Mouse (Mus musculus): ENCODE results near the gene Hist2h2ac. TPM values are rescaled to one million over a fixed set of nuclear protein-coding genes. Genes with fewer than 3 reads are reported as not detected.
"Not testable (repeated sequence)": the region's sequence is repeated elsewhere in the genome, so short reads cannot be mapped to it uniquely, and the experiment has no call there.

The Hist2h2ac gene
- polyA plus RNA-seq, 1 experiment from 2014 or later, result 13.8 TPM

DNA sequence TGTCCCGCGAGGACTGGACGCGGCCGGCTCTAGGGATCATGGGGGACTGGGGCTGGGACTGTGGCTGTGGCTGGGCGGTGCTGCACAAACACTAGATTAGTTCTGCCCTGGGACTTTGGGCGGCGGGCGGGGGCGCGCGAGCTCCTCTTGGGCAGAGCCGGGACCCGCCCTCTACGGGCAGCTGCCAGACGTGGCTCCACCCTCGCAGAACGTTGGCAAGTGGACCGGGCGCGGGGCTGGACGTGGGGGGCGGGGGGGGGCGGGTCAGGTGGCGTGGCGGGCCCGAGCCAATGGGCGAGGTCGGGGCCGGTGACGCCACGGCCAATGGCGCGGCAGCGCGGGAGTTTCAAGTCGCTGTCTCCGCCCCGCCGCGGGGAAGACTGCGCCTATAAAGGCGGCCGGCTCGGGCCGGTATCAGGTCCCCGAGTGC, 25.8 kb upstream of the Hist2h2ac start, which contains the start of gene Hist2h3c1:
TSS of gene Hist2h3c1 (plus strand) at position 259 of the 430 bp plus-strand sequence.
- H3K4me3 ChIP-seq (replicated peaks), result peak within 1 kb of the TSS; percentile 45
- H3K9me3 ChIP-seq; H3K27me3 ChIP-seq; H3K36me3 ChIP-seq (replicated peaks): not testable (repeated sequence)
- H3K4me2 ChIP-seq, result peak within 1 kb of the TSS; percentile 60
- H3K27ac ChIP-seq, result peak within 1 kb of the TSS; percentile 88
- 0% methylated on average over 16 of the region's 47 CpGs for WGBS
- peak; percentile 91 for ATAC-seq (ENCODE audit: low FRiP score)
- H3K9ac ChIP-seq, result peak within 1 kb of the TSS; percentile 75
- H3K4me1 ChIP-seq, result peaks cover 28% of the 10 kb centered on the region

DNA sequence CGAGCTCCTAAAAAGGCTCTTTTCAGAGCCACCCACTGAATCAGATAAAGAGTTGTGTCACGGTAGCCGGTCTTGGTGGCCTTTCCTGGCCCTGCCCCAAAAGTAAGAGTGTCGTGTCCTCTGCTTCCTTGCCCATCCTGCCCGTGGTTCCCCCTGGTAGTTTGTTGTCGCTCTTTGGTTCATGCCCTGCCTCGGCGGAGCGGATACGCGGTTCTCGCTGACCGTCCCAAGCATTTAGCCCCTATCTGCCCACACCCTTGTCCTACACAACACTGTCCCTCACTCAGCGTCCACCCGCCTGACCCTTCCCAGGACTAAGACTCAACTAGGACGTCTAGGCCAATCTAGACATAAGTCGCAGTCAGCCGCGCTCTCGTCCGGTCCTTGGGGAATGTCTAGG, 25.3 kb upstream of the Hist2h2ac start:
- peak overlapping the region; percentile 35 for H3K4me3 ChIP-seq (replicated peaks)
- not testable (repeated sequence) for ATAC-seq (ENCODE audit: low FRiP score); H3K36me3 ChIP-seq (replicated peaks); H3K27me3 ChIP-seq; H3K9me3 ChIP-seq
- WGBS, result 0% methylated on average over 10 of the region's 21 CpGs
- 0 out of 2 replicates have a peak overlapping the region, but pooled peaks have one; percentile 51 for H3K9ac ChIP-seq
- peak overlapping the region; percentile 84 for H3K27ac ChIP-seq
- H3K4me2 ChIP-seq, result peak overlapping the region; percentile 44
- H3K4me1 ChIP-seq, result peaks cover 28% of the 10 kb centered on the region

DNA sequence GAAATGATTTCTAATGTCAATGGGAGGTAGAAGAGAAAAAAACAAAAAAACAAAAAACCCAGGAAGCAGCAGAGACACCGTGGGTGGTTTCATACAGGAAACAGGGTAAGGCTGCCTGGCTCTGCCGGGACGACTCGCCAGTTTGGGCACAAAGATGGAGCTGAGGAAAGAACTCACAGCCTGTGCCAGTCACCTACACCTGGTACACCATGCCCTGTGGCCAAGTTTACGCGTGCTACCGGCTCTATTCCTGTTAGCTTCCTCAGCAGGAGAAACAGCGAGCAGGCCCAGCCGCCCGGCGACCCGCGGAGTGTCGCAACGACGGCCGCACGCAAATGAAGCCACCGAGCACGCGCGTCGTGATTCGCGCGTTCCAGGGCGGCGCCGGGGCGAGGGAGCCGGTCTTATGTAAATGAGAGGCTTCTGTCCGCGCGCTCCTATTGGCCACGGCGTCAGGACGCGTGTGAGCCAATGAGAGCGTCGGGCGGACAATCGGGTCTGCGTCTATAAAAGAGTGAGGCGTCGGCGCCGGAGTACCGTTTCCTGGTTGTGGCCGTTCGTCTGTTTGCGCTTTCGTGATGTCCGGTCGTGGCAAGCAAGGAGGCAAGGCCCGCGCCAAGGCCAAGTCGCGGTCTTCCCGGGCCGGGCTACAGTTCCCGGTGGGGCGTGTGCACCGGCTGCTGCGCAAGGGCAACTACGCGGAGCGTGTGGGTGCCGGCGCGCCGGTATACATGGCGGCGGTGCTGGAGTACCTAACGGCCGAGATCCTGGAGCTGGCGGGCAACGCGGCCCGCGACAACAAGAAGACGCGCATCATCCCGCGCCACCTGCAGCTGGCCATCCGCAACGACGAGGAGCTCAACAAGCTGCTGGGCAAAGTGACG, 24.6 kb upstream of the Hist2h2ac start, which contains the start of gene Hist2h2aa1:
TSS of gene Hist2h2aa1 (plus strand) at position 495 of the 884 bp plus-strand sequence.
- Histone ChIP-seq H3K9ac (peak within 1 kb of the TSS; percentile 78), H3K4me2 (peak within 1 kb of the TSS; percentile 56), H3K27ac (peak within 1 kb of the TSS; percentile 98), H3K4me3 (replicated peaks) (peak within 1 kb of the TSS; percentile 48), H3K4me1 (peaks cover 31% of the 10 kb centered on the region)
- not testable (repeated sequence) for H3K36me3 ChIP-seq (replicated peaks); H3K9me3 ChIP-seq; H3K27me3 ChIP-seq
- peak; percentile 91 for ATAC-seq (ENCODE audit: low FRiP score)
- WGBS, result under 1% methylated on average over 32 of the region's 88 CpGs

DNA sequence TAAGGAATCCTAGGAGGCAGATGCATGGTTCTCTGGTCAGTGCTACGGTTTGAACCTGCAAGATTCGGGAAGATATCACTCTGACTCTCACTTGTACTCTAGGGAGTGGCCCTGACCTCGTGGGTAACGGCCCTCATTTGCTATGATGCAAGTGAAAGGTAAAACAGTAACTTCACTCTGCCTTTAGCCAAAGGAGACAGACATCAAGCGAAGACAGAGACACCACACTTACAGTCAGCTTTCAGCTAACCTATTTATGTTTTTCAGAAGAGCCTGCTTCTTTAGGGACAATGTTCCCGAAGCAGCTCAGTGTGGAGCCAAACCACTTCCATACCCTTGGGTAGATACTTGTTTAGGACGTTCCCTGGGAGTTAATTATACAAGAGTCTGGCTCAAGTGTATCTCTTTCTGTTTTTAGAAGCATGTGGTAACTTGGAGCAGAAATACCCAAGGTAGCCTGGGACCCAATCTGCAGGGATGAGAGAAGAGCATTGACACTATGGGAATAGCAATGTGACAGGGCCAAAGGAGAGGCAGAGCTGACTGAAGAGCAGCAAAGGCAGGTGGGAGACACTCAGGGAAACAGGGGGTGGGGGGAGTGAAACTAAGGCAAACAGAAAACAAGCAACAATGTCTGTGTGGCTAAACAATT, 23.4 kb upstream of the Hist2h2ac start:
- no peak for ATAC-seq (ENCODE audit: low FRiP score)
- 86% methylated on average over 7 of the region's 7 CpGs for WGBS
- Histone ChIP-seq H3K36me3 (replicated peaks) (no peaks in the 10 kb centered on the region), H3K4me2 (peak overlapping the region; percentile 56), H3K4me1 (peaks cover 31% of the 10 kb centered on the region), H3K27ac (peak overlapping the region; percentile 98), H3K27me3 (no peaks in the 10 kb centered on the region), H3K9ac (peak overlapping the region; percentile 78), H3K9me3 (no peaks in the 10 kb centered on the region), H3K4me3 (replicated peaks) (peak overlapping the region; percentile 48; the same call in 1 of the 2 replicates)

DNA sequence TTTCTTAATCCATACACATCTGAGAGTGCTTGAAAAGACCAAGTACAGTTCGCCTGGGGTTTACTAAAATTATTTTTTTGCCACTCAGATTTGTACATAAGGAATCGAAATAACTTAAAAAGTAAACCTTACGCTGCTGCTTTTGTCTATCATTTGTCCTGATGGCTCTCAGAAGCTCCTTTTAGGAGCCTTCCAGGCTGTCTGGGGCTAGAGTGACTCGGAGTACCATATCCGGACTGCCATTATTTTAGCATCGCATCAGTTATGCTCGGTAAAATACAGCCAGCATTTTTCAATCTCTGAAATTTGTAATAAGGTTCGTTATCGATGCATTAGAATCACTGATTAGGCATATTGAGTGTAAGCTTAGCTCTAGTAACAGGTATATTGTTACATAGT, 20.1 kb upstream of the Hist2h2ac start:
- Histone ChIP-seq H3K27ac (peak overlapping the region; percentile 89), H3K9ac (peak overlapping the region; percentile 44), H3K27me3 (no peaks in the 10 kb centered on the region), H3K9me3 (no peaks in the 10 kb centered on the region), H3K36me3 (replicated peaks) (no peaks in the 10 kb centered on the region), H3K4me2 (peak overlapping the region; percentile 42), H3K4me3 (replicated peaks) (no peak overlapping the region; the same call in 1 of the 2 replicates), H3K4me1 (peaks cover 32% of the 10 kb centered on the region)
- WGBS, result 73% methylated on average over 9 of the region's 9 CpGs
- no peak for ATAC-seq (ENCODE audit: low FRiP score)

DNA sequence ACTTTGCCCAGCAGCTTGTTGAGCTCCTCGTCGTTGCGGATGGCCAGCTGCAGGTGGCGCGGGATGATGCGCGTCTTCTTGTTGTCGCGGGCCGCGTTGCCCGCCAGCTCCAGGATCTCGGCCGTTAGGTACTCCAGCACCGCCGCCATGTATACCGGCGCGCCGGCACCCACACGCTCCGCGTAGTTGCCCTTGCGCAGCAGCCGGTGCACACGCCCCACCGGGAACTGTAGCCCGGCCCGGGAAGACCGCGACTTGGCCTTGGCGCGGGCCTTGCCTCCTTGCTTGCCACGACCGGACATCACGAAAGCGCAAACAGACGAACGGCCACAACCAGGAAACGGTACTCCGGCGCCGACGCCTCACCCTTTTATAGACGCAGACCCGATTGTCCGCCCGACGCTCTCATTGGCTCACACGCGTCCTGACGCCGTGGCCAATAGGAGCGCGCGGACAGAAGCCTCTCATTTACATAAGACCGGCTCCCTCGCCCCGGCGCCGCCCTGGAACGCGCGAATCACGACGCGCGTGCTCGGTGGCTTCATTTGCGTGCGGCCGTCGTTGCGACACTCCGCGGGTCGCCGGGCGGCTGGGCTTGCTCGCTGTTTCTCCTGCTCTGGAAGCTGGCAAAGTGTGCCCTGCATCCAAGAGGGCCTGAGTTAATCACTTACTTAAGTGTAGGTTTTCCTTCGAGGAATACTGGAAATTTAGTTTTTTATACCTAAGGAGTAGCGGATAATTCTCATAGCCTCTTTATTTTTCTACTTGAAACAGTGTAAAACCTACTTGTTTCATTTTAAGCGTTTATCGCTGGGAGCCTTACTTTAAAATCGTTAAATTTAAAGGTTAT, 19.5 kb upstream of the Hist2h2ac start, which contains the start of gene Hist2h2aa2:
TSS of gene Hist2h2aa2 (minus strand) at position 328 of the 850 bp plus-strand sequence.
- ATAC-seq (ENCODE audit: low FRiP score), result peak; percentile 88
- Histone ChIP-seq H3K4me2 (peak within 1 kb of the TSS; percentile 46), H3K9ac (peak within 1 kb of the TSS; percentile 44), H3K27ac (peak within 1 kb of the TSS; percentile 89), H3K4me1 (peaks cover 32% of the 10 kb centered on the region), H3K4me3 (replicated peaks) (peak within 1 kb of the TSS; percentile 36)
- not testable (repeated sequence) for H3K27me3 ChIP-seq; H3K9me3 ChIP-seq; H3K36me3 ChIP-seq (replicated peaks)
- WGBS, result 5% methylated on average over 34 of the region's 85 CpGs

DNA sequence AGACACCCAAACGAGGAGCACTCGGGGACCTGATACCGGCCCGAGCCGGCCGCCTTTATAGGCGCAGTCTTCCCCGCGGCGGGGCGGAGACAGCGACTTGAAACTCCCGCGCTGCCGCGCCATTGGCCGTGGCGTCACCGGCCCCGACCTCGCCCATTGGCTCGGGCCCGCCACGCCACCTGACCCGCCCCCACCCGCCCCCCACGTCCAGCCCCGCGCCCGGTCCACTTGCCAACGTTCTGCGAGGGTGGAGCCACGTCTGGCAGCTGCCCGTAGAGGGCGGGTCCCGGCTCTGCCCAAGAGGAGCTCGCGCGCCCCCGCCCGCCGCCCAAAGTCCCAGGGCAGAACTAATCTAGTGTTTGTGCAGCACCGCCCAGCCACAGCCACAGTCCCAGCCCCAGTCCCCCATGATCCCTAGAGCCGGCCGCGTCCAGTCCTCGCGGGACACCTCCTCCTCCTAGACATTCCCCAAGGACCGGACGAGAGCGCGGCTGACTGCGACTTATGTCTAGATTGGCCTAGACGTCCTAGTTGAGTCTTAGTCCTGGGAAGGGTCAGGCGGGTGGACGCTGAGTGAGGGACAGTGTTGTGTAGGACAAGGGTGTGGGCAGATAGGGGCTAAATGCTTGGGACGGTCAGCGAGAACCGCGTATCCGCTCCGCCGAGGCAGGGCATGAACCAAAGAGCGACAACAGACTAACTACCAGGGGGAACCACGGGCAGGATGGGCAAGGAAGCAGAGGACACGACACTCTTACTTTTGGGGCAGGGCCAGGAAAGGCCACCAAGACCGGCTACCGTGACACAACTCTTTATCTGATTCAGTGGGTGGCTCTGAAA, 18.5 kb upstream of the Hist2h2ac start, which contains the start of gene Hist2h3c2:
TSS of gene Hist2h3c2 (minus strand) at position 174 of the 840 bp plus-strand sequence.
- ATAC-seq (ENCODE audit: low FRiP score), result peak; percentile 90

DNA sequence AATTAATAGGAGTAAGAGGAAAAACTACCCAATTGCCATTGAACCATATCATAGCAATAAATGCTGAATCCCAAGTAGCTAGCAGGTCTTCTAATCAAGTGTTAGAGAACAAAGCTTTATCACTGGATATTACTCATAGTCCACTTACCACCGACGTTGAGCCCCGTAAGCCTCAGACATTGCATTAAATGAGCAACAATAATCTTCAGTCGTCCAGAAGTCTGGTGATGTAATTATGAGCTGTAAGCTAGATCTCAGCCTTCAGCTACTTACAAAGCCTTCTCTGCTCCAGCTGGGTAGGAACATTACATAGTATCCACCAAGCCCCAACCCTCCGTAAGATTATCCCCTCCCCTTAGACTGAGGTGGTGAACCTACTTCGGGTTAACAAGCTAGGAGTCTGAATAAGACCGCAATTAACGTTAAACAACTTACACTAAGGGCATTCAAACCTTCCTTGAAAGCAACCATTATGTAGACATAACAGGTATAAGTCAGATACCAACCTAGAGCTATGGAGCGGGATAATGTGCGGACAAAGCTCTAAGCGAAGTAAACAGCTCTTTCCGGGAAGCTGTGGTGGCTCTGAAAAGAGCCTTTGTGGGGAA, 17.3 kb upstream of the Hist2h2ac start:
- Histone ChIP-seq H3K4me2 (peak overlapping the region; percentile 61), H3K27me3 (no peaks in the 10 kb centered on the region), H3K9me3 (no peaks in the 10 kb centered on the region), H3K27ac (peak overlapping the region; percentile 89), H3K9ac (peak overlapping the region; percentile 79), H3K36me3 (replicated peaks) (no peaks in the 10 kb centered on the region), H3K4me3 (replicated peaks) (peak overlapping the region; percentile 50), H3K4me1 (peaks cover 21% of the 10 kb centered on the region)
- WGBS, result under 1% methylated on average over 12 of the region's 12 CpGs
- no peak for ATAC-seq (ENCODE audit: low FRiP score)

More for the DNA sequence above, 18.5 kb upstream of the Hist2h2ac start, which contains the start of gene Hist2h3c2:
- Histone ChIP-seq H3K27ac (peak within 1 kb of the TSS; percentile 89), H3K4me1 (peaks cover 26% of the 10 kb centered on the region), H3K4me3 (replicated peaks) (peak within 1 kb of the TSS; percentile 50), H3K9ac (peak within 1 kb of the TSS; percentile 79), H3K4me2 (peak within 1 kb of the TSS; percentile 61)
- H3K9me3 ChIP-seq; H3K36me3 ChIP-seq (replicated peaks); H3K27me3 ChIP-seq: not testable (repeated sequence)
- 0% methylated on average over 21 of the region's 68 CpGs for WGBS

DNA sequence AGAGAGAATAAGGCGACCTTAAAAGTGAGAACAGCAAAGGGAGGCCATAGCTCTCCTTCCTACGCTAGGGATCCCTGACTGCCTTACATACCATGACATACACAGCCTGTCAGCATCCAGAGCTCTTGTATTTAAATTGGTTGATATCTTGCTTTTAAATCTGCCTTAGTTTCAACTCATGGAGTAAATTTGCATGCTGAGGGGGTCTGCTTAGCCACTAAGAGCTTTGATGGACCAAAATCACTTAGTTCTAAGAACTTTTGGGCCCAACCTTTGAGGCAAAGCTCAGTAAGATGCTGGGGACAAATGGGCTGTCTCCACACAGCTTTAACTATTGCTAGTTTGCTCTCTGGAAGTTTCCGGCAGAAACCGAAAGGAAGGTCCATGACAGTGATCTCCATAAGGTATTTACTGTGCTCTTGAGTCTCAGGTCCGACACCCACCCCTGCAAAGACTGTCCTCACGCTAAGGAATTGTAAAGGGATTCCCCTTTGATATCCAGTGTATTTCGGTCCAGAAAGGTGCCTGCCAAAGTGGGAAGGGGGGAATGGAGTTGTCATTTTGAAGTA, 16.7 kb upstream of the Hist2h2ac start:
- 29% methylated on average over 7 of the region's 7 CpGs for WGBS
- ATAC-seq (ENCODE audit: low FRiP score), result no peak
- Histone ChIP-seq H3K9me3 (no peaks in the 10 kb centered on the region), H3K9ac (peak overlapping the region; percentile 79), H3K27me3 (no peaks in the 10 kb centered on the region), H3K36me3 (replicated peaks) (no peaks in the 10 kb centered on the region), H3K27ac (peak overlapping the region; percentile 89), H3K4me3 (replicated peaks) (peak overlapping the region; percentile 50), H3K4me2 (peak overlapping the region; percentile 61), H3K4me1 (peaks cover 21% of the 10 kb centered on the region)

DNA sequence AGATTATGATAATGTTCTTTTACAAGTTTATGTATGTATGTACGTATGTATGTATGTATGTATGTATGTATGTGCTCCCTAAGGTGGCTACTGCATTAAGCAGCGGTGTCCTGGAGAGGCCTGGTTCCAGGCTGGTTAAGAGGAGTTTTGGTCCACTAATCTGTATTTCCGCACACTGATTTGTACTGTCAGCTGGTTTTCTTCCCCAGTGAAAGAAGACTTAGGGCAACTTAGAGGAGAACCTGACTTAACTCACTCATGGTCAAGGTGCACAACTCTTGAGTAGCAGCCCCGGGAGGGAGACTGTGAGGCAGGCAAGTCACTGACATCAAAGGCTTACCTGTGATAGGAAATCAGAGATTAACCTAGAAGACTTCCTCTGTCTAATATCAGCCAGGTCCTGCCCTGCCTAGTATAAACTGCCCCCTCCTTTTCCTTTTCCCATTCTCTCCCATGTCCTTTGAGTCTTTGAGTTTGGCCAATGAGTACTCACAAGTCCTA, 16.2 kb upstream of the Hist2h2ac start:
- H3K4me3 ChIP-seq (replicated peaks), result peak overlapping the region; percentile 50
- H3K36me3 ChIP-seq (replicated peaks), result no peaks in the 10 kb centered on the region
- WGBS, result 83% methylated on average over 4 of the region's 4 CpGs
- H3K9me3 ChIP-seq, result no peaks in the 10 kb centered on the region
- no peaks in the 10 kb centered on the region for H3K27me3 ChIP-seq
- H3K27ac ChIP-seq, result peak overlapping the region; percentile 89
- no peak for ATAC-seq (ENCODE audit: low FRiP score)
- H3K4me1 ChIP-seq, result peaks cover 21% of the 10 kb centered on the region
- peak overlapping the region; percentile 79; the same call in 1 of the 2 replicates for H3K9ac ChIP-seq
- H3K4me2 ChIP-seq, result peak overlapping the region; percentile 61
